Mouse (Mus musculus): ENCODE results near the gene Ctps2. TPM values are rescaled to one million over a fixed set of nuclear protein-coding genes. Genes with fewer than 3 reads are reported as not detected.

Ctps2 gene
- total RNA-seq (2014; rRNA removed) (14.0 and 15.5 TPM in 2 replicates), polyA plus RNA-seq (2012; rRNA removed) (3.8 and 4.2 TPM in 2 replicates)

DNA sequence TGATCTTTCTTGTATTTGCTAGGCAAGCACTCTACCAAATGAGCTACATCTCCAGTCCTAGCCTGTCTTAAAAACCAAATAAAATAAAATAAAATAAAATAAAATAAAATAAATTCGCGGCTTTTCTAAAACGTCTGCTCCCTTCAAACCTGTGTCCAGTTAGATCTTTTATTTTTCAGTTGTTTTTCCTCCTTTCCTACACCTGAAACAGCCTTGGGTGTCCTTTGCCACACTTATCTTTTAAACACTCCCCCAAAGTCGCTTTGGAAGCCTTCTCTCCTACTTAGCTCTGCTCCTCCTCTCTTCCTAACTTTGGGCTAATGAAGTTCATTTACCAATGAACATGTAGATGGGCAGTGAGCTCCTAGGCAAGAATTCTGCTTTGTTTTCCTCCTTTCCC lies at the start of gene Ctps2:
Ctps2 (plus strand) TSS at position 301 of the 400 bp plus-strand sequence.
- Histone ChIP-seq H3K27me3 (ENCODE audit: control insufficient read depth, insufficient read depth, low read length) (no peaks in the 10 kb centered on the region), H3K9ac (ENCODE audit: low read depth, low read length) (peak within 1 kb of the TSS; percentile 68), H3K4me1 (ENCODE audit: control insufficient read depth, insufficient read depth, low read length) (no peaks in the 10 kb centered on the region), H3K4me3 (ENCODE audit: insufficient read depth, low read depth, low read length) (peak within 1 kb of the TSS; percentile 70), H3K79me2 (ENCODE audit: control insufficient read depth, insufficient read depth, low read length) (no peaks in the 10 kb centered on the region), H3K36me3 (ENCODE audit: control insufficient read depth, insufficient read depth, low read length) (no peaks in the 10 kb centered on the region), H3K27ac (replicated peaks; ENCODE audit: insufficient read depth, low read depth, low read length) (peak within 1 kb of the TSS; percentile 25)
- WGBS = 17% methylated on average over 4 of the region's 4 CpGs
- no peak for DNase-seq (ENCODE audit: extremely low read depth, low read depth, low spot score)
- no peak for TF ChIP-seq CTCF (IDR thresholded peaks at IDR 0.05; ENCODE audit: low read depth, low read length)
- TF ChIP-seq POLR2A (IDR thresholded peaks at IDR 0.05; ENCODE audit: extremely low read depth, insufficient read depth, low read length) = no peak

- WGBS = 77% methylated on average over 3 of the region's 3 CpGs
- no peak overlapping the region for H3K27ac ChIP-seq (replicated peaks; ENCODE audit: insufficient read depth, low read depth, low read length)
Measured at GRCm38 (mm10) chrX:162868294-162868965, 32.6 kb upstream of the Ctps2 start.

DNA sequence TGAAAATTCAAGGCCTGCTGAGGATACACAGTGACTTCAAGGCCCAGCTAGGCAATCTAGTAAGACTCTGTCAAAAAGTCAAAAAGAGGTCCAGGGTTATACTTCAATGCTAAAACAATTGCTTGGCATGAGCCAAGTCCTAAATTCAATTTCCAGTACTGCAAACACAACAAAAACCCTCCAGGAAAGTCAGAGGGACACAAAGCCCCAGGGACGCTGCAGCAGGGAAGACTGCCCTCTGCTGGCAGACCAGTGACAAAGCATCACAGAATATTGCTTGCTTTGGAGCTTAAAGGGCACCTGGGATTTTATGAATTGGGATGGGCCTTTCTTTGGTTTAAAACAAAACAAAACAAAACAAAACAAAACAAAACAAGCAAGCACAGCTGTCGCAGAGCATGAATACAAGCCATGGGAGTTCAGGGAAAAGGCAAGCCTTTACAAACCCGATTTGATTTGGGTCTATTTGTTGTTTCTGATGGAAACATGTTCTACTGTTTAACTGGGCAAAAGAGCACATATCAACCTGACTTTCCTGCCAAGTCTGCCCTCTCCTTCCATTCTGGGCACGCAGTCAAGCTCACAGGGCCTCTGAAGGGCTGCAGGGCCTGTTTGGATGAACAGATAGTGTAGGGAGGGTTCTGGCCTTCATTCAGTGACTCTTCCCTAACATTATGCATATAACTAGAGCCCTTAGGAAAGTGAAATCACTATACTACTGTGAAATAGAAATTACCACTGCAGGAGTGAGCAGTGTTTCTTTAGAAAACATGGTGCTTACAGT lies 29.1 kb upstream of the Ctps2 start:
- 9% methylated on average over 4 of the region's 4 CpGs for WGBS
- no peaks in the 10 kb centered on the region for H3K79me2 ChIP-seq (ENCODE audit: control insufficient read depth, insufficient read depth, low read length)
- H3K36me3 ChIP-seq (ENCODE audit: control insufficient read depth, insufficient read depth, low read length) = peaks cover 23% of the 10 kb centered on the region
- peaks cover 5% of the 10 kb centered on the region; the same call in 1 of the 2 replicates for H3K4me1 ChIP-seq (ENCODE audit: control insufficient read depth, insufficient read depth, low read length)
- no peak overlapping the region for H3K9ac ChIP-seq (ENCODE audit: low read depth, low read length)
- TF ChIP-seq CTCF (IDR thresholded peaks at IDR 0.05; ENCODE audit: low read depth, low read length) (peak; percentile 81), POLR2A (IDR thresholded peaks at IDR 0.05; ENCODE audit: extremely low read depth, insufficient read depth, low read length) (no peak)
- H3K4me3 ChIP-seq (ENCODE audit: insufficient read depth, low read depth, low read length) = no peak overlapping the region
- H3K27me3 ChIP-seq (ENCODE audit: control insufficient read depth, insufficient read depth, low read length) = no peaks in the 10 kb centered on the region
- peak overlapping the region; percentile 75 for H3K27ac ChIP-seq (replicated peaks; ENCODE audit: insufficient read depth, low read depth, low read length)
- DNase-seq (ENCODE audit: extremely low read depth, low read depth, low spot score) = peak; percentile 87

More at GRCm38 (mm10) chrX:162868294-162868965, 32.6 kb upstream of the Ctps2 start:
- peaks cover 5% of the 10 kb centered on the region; the same call in 1 of the 2 replicates for H3K4me1 ChIP-seq (ENCODE audit: control insufficient read depth, insufficient read depth, low read length)
- H3K27me3 ChIP-seq (ENCODE audit: control insufficient read depth, insufficient read depth, low read length) = no peaks in the 10 kb centered on the region
- H3K4me3 ChIP-seq (ENCODE audit: insufficient read depth, low read depth, low read length) = no peak overlapping the region
- no peak for DNase-seq (ENCODE audit: extremely low read depth, low read depth, low spot score)
- no peak for TF ChIP-seq POLR2A (IDR thresholded peaks at IDR 0.05; ENCODE audit: extremely low read depth, insufficient read depth, low read length)
- H3K36me3 ChIP-seq (ENCODE audit: control insufficient read depth, insufficient read depth, low read length) = peaks cover 20% of the 10 kb centered on the region
- no peaks in the 10 kb centered on the region for H3K79me2 ChIP-seq (ENCODE audit: control insufficient read depth, insufficient read depth, low read length)
- no peak overlapping the region for H3K9ac ChIP-seq (ENCODE audit: low read depth, low read length)

- Histone ChIP-seq H3K27ac (replicated peaks; ENCODE audit: insufficient read depth, low read depth, low read length) (no peak overlapping the region), H3K9ac (ENCODE audit: low read depth, low read length) (no peak overlapping the region), H3K4me1 (ENCODE audit: control insufficient read depth, insufficient read depth, low read length) (peaks cover 5% of the 10 kb centered on the region; the same call in 1 of the 2 replicates), H3K79me2 (ENCODE audit: control insufficient read depth, insufficient read depth, low read length) (no peaks in the 10 kb centered on the region), H3K4me3 (ENCODE audit: insufficient read depth, low read depth, low read length) (no peak overlapping the region), H3K36me3 (ENCODE audit: control insufficient read depth, insufficient read depth, low read length) (peaks cover 24% of the 10 kb centered on the region), H3K27me3 (ENCODE audit: control insufficient read depth, insufficient read depth, low read length) (no peaks in the 10 kb centered on the region)
- 95% methylated on average over 2 of the region's 2 CpGs for WGBS
- no peak for DNase-seq (ENCODE audit: extremely low read depth, low read depth, low spot score)
- TF ChIP-seq POLR2A (IDR thresholded peaks at IDR 0.05; ENCODE audit: extremely low read depth, insufficient read depth, low read length) (no peak), CTCF (IDR thresholded peaks at IDR 0.05; ENCODE audit: low read depth, low read length) (no peak)
Measured at GRCm38 (mm10) chrX:162873761-162874160, 27.3 kb upstream of the Ctps2 start.

DNA sequence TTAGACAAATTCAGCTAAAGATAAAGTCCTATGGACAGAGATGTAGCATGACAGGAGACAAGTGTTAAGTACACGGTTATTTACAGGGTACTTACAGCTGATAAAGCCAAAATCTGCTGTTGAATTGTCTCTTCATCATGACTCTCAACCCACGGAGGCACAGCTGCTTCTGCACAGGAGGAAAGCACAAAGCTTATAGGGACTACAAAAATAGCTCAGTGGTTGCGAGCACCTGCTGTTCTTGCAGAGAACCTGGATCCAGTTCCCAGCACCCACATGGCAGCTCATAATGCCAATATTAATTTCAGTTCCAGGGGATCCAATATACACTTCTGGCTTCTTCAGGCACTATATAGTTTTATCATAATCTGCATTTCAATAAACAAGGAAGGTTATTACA lies 22.8 kb upstream of the Ctps2 start:
- Histone ChIP-seq H3K9ac (ENCODE audit: low read depth, low read length) (no peak overlapping the region), H3K27ac (replicated peaks; ENCODE audit: insufficient read depth, low read depth, low read length) (no peak overlapping the region), H3K27me3 (ENCODE audit: control insufficient read depth, insufficient read depth, low read length) (no peaks in the 10 kb centered on the region), H3K4me1 (ENCODE audit: control insufficient read depth, insufficient read depth, low read length) (no peaks in the 10 kb centered on the region; the same call in 1 of the 2 replicates), H3K36me3 (ENCODE audit: control insufficient read depth, insufficient read depth, low read length) (peaks cover 17% of the 10 kb centered on the region; the same call in 1 of the 2 replicates), H3K79me2 (ENCODE audit: control insufficient read depth, insufficient read depth, low read length) (no peaks in the 10 kb centered on the region), H3K4me3 (ENCODE audit: insufficient read depth, low read depth, low read length) (no peak overlapping the region)
- TF ChIP-seq POLR2A (IDR thresholded peaks at IDR 0.05; ENCODE audit: extremely low read depth, insufficient read depth, low read length) (no peak), CTCF (IDR thresholded peaks at IDR 0.05; ENCODE audit: low read depth, low read length) (no peak)
- WGBS = 97% methylated on average over 3 of the region's 3 CpGs
- DNase-seq (ENCODE audit: extremely low read depth, low read depth, low spot score) = no peak

Measured in liver, adult 2 months (tissue).